Mouse (Mus musculus) limb, embryonic 14.5 days (tissue): ENCODE data around the gene 5330417C22Rik. TPM values are rescaled to one million over a fixed set of nuclear protein-coding genes. Genes with fewer than 3 reads are reported as not detected.

Experiments used
- ATAC-seq: fragments of 200-750 bp; cut with Nextera tagmentation; 2 replicates; pipeline ENCODE4 v1.8.0; 2017; ENCODE audit warnings: low read depth, moderate number of reproducible peaks, moderate TSS enrichment; ENCODE audit not compliant: low FRiP score
- DNase-seq: peaks from one replicate; pipeline ENCODE4 v3.0.0-alpha.2; 2015; ENCODE audit warnings: low spot score
- H3K27ac ChIP-seq: fragments of 300-500 bp; sonication (generic); replicated peaks from 2 replicates; pipeline ENCODE4 v1.5.1; 2014; ENCODE audit warnings: low read depth, mild to moderate bottlenecking, low read length, moderate library complexity, mixed read lengths
- H3K27me3 ChIP-seq: fragments of 300-500 bp; sonication (generic); 2 replicates; pipeline ENCODE4 v1.6.1; 2014; ENCODE audit warnings: low read length, mixed read lengths; ENCODE audit not compliant: control insufficient read depth, insufficient read depth
- H3K36me3 ChIP-seq: fragments of 300-500 bp; sonication (generic); 2 replicates; pipeline ENCODE4 v1.6.1; 2014; ENCODE audit warnings: mild to moderate bottlenecking, low read length, moderate library complexity, mixed read lengths; ENCODE audit not compliant: control insufficient read depth, insufficient read depth
- H3K4me1 ChIP-seq: fragments of 300-500 bp; sonication (generic); 2 replicates; pipeline ENCODE4 v1.6.1; 2014; ENCODE audit warnings: antibody characterized with exemption, low read length, mixed read lengths; ENCODE audit not compliant: control insufficient read depth, insufficient read depth
- H3K4me2 ChIP-seq: fragments of 300-500 bp; sonication (generic); replicated peaks from 2 replicates; pipeline ENCODE4 v1.6.1; 2014; ENCODE audit warnings: low read depth, mild to moderate bottlenecking, low read length, moderate library complexity; ENCODE audit not compliant: severe bottlenecking
- H3K4me3 ChIP-seq: fragments of 300-500 bp; sonication (generic); replicated peaks from 2 replicates; pipeline ENCODE4 v1.5.1; 2014; ENCODE audit warnings: low read length
- H3K9ac ChIP-seq: fragments of 300-500 bp; sonication (generic); 2 replicates; pipeline ENCODE4 v1.6.1; 2014; ENCODE audit warnings: mild to moderate bottlenecking, low read depth, low read length, moderate library complexity; ENCODE audit not compliant: severe bottlenecking
- H3K9me3 ChIP-seq: fragments of 300-500 bp; sonication (generic); 2 replicates; pipeline ENCODE4 v1.6.1; 2016; ENCODE audit warnings: low read length; ENCODE audit not compliant: control insufficient read depth
- POLR2A ChIP-seq: fragments of 200-500 bp; IDR thresholded peaks from 2 replicates; pipeline ENCODE4 v1.8.0; 2012; ENCODE audit warnings: inconsistent platforms, mild to moderate bottlenecking, moderate library complexity, borderline replicate concordance; ENCODE audit not compliant: insufficient read depth, insufficient read length; ENCODE audit errors: extremely low read depth
- WGBS: fragments of 180-500 bp; shearing (Covaris S2); extraction: QIAGEN DNeasy Blood & Tissue Kit; methylation state at CpG from one replicate; pipeline ENCODE4 v1.1.7; 2014; 5-methylcytosine and 5-hydroxymethylcytosine counted together
- polyA plus RNA-seq, 2 experiments: library from polyadenylated mRNA; depleted of rRNA in 1 of 2; stranded (reverse) in 1 of 2; unstranded in 1 of 2; fragments of >200 nt; fragmentation: Nextera tagmentation in 1 of 2; extraction: Ambion mirVana in 1 of 2; gene quantifications; 2 replicates each; pipeline versions ENCODE4 v1.2.1 to v1.2.3; 2012 to 2014

5330417C22Rik gene
- polyA plus RNA-seq (2012; rRNA removed) (0.39 and 0.42 TPM in 2 replicates), polyA plus RNA-seq (2014; fragmentation: Nextera tagmentation; extraction: Ambion mirVana) (0.82 and 0.83 TPM in 2 replicates)

GRCm38 (mm10) chr3:108536517-108537260 lies at the start of gene 5330417C22Rik:
Gene 5330417C22Rik, minus strand, starts transcription at chr3:108536536.
- peak; percentile 64 for ATAC-seq
- peak within 1 kb of the TSS; percentile 74 for H3K4me2 ChIP-seq
- 3% methylated on average over 28 of the region's 35 CpGs for WGBS
- peaks cover 22% of the 10 kb centered on the region for H3K27me3 ChIP-seq
- no peaks in the 10 kb centered on the region for H3K9me3 ChIP-seq
- TF ChIP-seq POLR2A = no peak
- no peaks in the 10 kb centered on the region for H3K36me3 ChIP-seq
- peak; percentile 20 for DNase-seq
- H3K4me3 ChIP-seq = peak within 1 kb of the TSS; percentile 44
- peaks cover 8% of the 10 kb centered on the region; the same call in 1 of the 2 replicates for H3K4me1 ChIP-seq
- H3K27ac ChIP-seq = no peak within 1 kb of the TSS
- H3K9ac ChIP-seq = peak within 1 kb of the TSS; percentile 40; the same call in 1 of the 2 replicates

- no peaks in the 10 kb centered on the region for H3K9me3 ChIP-seq
- no peak overlapping the region for H3K9ac ChIP-seq
- no peak for TF ChIP-seq POLR2A
- H3K4me2 ChIP-seq = no peak overlapping the region
- H3K4me3 ChIP-seq = no peak overlapping the region
- H3K36me3 ChIP-seq = 0 out of 2 replicates have a peak, but pooled peaks cover 2% of the 10 kb centered on the region
- WGBS = 74% methylated on average over 4 of the region's 4 CpGs
- H3K4me1 ChIP-seq = no peaks in the 10 kb centered on the region
- DNase-seq (no peak), ATAC-seq (no peak)
- no peak overlapping the region for H3K27ac ChIP-seq
- H3K27me3 ChIP-seq = no peaks in the 10 kb centered on the region
These were observed 48.2 kb upstream of the 5330417C22Rik start for GRCm38 (mm10) chr3:108584580-108584979.

GRCm38 (mm10) chr3:108574018-108574417 lies 37.7 kb upstream of the 5330417C22Rik start:
- no peak for DNase-seq
- Histone ChIP-seq H3K27ac (no peak overlapping the region), H3K9me3 (no peaks in the 10 kb centered on the region), H3K4me3 (no peak overlapping the region), H3K9ac (no peak overlapping the region), H3K4me2 (no peak overlapping the region), H3K27me3 (no peaks in the 10 kb centered on the region), H3K36me3 (peaks cover 13% of the 10 kb centered on the region; the same call in 1 of the 2 replicates), H3K4me1 (peaks cover 7% of the 10 kb centered on the region)
- ATAC-seq = no peak
- TF ChIP-seq POLR2A = no peak
- WGBS = 85% methylated on average over 5 of the region's 5 CpGs

GRCm38 (mm10) chr3:108572309-108573010 lies 36.1 kb upstream of the 5330417C22Rik start:
- Histone ChIP-seq H3K27ac (no peak overlapping the region), H3K9me3 (no peaks in the 10 kb centered on the region), H3K4me2 (peak overlapping the region; percentile 67), H3K27me3 (no peaks in the 10 kb centered on the region), H3K9ac (peak overlapping the region; percentile 75), H3K4me1 (peaks cover 7% of the 10 kb centered on the region), H3K36me3 (no peaks in the 10 kb centered on the region), H3K4me3 (peak overlapping the region; percentile 68)
- DNase-seq (no peak), ATAC-seq (no peak)
- TF ChIP-seq POLR2A = no peak
- WGBS = 41% methylated on average over 18 of the region's 18 CpGs
